23 mouse cellular contexts compared by ENCODE assay signal in genomic region chr19:9128499-9129194, GRCm38 (mm10). TPM values are rescaled to one million over a fixed set of nuclear protein-coding genes. Genes with fewer than 3 reads are reported as not detected.
DNase-seq lines count a peak whose midpoint lies in the region; ATAC-seq and TF ChIP-seq lines count a peak whose summit lies in the region.
"Had no signal": no experiment of that assay in that cellular context is flagged by ENCODE, and none has a peak within 500 bp of the region (broad histone marks: within the 10 kb centered on the region; RNA-seq: fewer than 3 reads in every experiment).

No protein-coding gene starts in this region.

- ATAC-seq in heart, postnatal 0 days (ENCODE audit: insufficient read depth, low read depth) = 0 out of 2 replicates have a peak, but pooled peaks have one; percentile 30
- ATAC-seq: forebrain, embryonic 15.5 days; inflammation-experienced regulatory T-cells, adult 6 months; midbrain, embryonic 16.5 days had no signal

- no peak overlapping the region for H3K9ac ChIP-seq in heart, postnatal 0 days (replicated peaks; ENCODE audit: low read depth, low read length)
- H3K9ac ChIP-seq: forebrain, embryonic 15.5 days; liver, embryonic 15.5 days; stomach, embryonic 15.5 days had no signal

- no peaks in the 10 kb centered on the region for H3K9me3 ChIP-seq in heart, postnatal 0 days (replicated peaks; ENCODE audit: control insufficient read depth, low read length)
- H3K9me3 ChIP-seq in heart, embryonic 10.5 days = no peaks in the 10 kb centered on the region
- H3K9me3 ChIP-seq: forebrain, embryonic 15.5 days; liver, embryonic 15.5 days; stomach, embryonic 15.5 days had no signal

- no peak for TF ChIP-seq CTCF in heart, postnatal 0 days (IDR thresholded peaks at IDR 0.05; ENCODE audit: low read depth)

- H3K4me3 ChIP-seq in heart, postnatal 0 days (ENCODE audit: low read depth, low read length) = no peak overlapping the region
- H3K4me3 ChIP-seq in heart, embryonic 10.5 days = no peak overlapping the region
- H3K4me3 ChIP-seq: forebrain, embryonic 15.5 days; liver, embryonic 15.5 days; stomach, embryonic 15.5 days had no signal

- TF ChIP-seq EP300 in heart, postnatal 0 days (IDR thresholded peaks at IDR 0.05; ENCODE audit: low read depth) = no peak

- WGBS in heart, postnatal 0 days = 66% methylated on average over 4 of the region's 4 CpGs
- 94% methylated on average over 4 of the region's 4 CpGs for WGBS in heart, embryonic 10.5 days

- no peak overlapping the region for H3K4me2 ChIP-seq in heart, postnatal 0 days (ENCODE audit: low read depth, low read length)
- H3K4me2 ChIP-seq: forebrain, embryonic 15.5 days; liver, embryonic 15.5 days; stomach, embryonic 15.5 days had no signal

- H3K27me3 ChIP-seq in heart, postnatal 0 days (ENCODE audit: control insufficient read depth, insufficient read depth, low read length) = no peaks in the 10 kb centered on the region
- no peaks in the 10 kb centered on the region for H3K27me3 ChIP-seq in heart, embryonic 10.5 days (ENCODE audit: insufficient read depth, poor library complexity, severe bottlenecking)
- H3K27me3 ChIP-seq: forebrain, embryonic 15.5 days; liver, embryonic 15.5 days; stomach, embryonic 15.5 days had no signal

- H3K36me3 ChIP-seq in heart, postnatal 0 days (replicated peaks; ENCODE audit: control insufficient read depth, insufficient read depth, low read length) = peaks cover 11% of the 10 kb centered on the region
- H3K36me3 ChIP-seq in heart, embryonic 10.5 days = peaks cover 15% of the 10 kb centered on the region
- H3K36me3 ChIP-seq: forebrain, embryonic 15.5 days; stomach, embryonic 15.5 days had no signal

- DNase-seq in cerebellum, adult 11-12 months = peak; percentile 58
- DNase-seq in cerebellum, adult 8-10 months = no peak
- no peak for DNase-seq in heart, postnatal 0 days (ENCODE audit: low spot score)
- DNase-seq in heart, embryonic 10.5 days (ENCODE audit: low spot score) = no peak
- DNase-seq in testis, postnatal 14 days (ENCODE audit: low spot score) = peak; percentile 4
- no peak for DNase-seq in testis, postnatal 10 days (ENCODE audit: low spot score)
- DNase-seq in spleen, adult 12 weeks (ENCODE audit: low spot score) = no peak
- DNase-seq in layer of hippocampus, adult 8-10 months (ENCODE audit: low spot score in 2 of 2) = no peak
- DNase-seq: kidney, adult 8-10 months; kidney, postnatal 4 days; thymus, postnatal 14 days had no signal

- peak overlapping the region; percentile 25; the same call in 1 of the 2 replicates for H3K27ac ChIP-seq in heart, postnatal 0 days (ENCODE audit: low read depth)
- H3K27ac ChIP-seq in heart, embryonic 10.5 days = no peak overlapping the region
- H3K27ac ChIP-seq: forebrain, embryonic 15.5 days; liver, embryonic 15.5 days; stomach, embryonic 15.5 days had no signal

- H3K4me1 ChIP-seq in heart, postnatal 0 days (ENCODE audit: control insufficient read depth, insufficient read depth) = peaks cover 6% of the 10 kb centered on the region; the same call in 1 of the 2 replicates
- 0 out of 2 replicates have a peak, but pooled peaks cover 3% of the 10 kb centered on the region for H3K4me1 ChIP-seq in heart, embryonic 10.5 days
- H3K4me1 ChIP-seq: stomach, embryonic 15.5 days had no signal

RNA-seq across cellular contexts. Expression of gene Asrgl1, which starts 6.8 kb away (rescaled TPM):
- 7.3 and 10.6 TPM in 2 replicates for total RNA-seq in heart, postnatal 0 days (2014; rRNA removed; ENCODE audit: low replicate concordance)
- polyA plus RNA-seq in heart, postnatal 0 days (2015; fragmentation: Nextera tagmentation; extraction: Ambion mirVana) = 22.2 and 22.7 TPM in 2 replicates
- polyA plus RNA-seq in heart, embryonic 10.5 days (2016; fragmentation: Nextera tagmentation; extraction: Ambion mirVana) = 11.7 and 14.4 TPM in 2 replicates
- total RNA-seq in layer of hippocampus, adult 8-10 months (2022) = 100 to 1,000 TPM; 143 to 155 (median 148) TPM

RNA-seq across cellular contexts. Expression of gene Scgb1a1, which starts 40.9 kb away (rescaled TPM):
- total RNA-seq in heart, postnatal 0 days (2014; rRNA removed; ENCODE audit: low replicate concordance) = 8.9 TPM in 1 of 2 replicates, not detected in the other
- polyA plus RNA-seq in heart, postnatal 0 days (2015; fragmentation: Nextera tagmentation; extraction: Ambion mirVana) = 1.3 and 98.2 TPM in 2 replicates
- polyA plus RNA-seq in heart, embryonic 10.5 days (2016; fragmentation: Nextera tagmentation; extraction: Ambion mirVana) = not detected in 2 replicates
- not detected for total RNA-seq in layer of hippocampus, adult 8-10 months (2022)
- total RNA-seq: layer of hippocampus, postnatal 25 days; left cerebral cortex, postnatal 14 days had no signal
- polyA plus RNA-seq: C2C12; forebrain, embryonic 15.5 days; heart, embryonic 14.5 days; hindbrain, embryonic 11.5 days; inflammation-experienced regulatory T-cells, adult 6 months; limb, embryonic 14.5 days; liver, embryonic 15.5 days; midbrain, embryonic 16.5 days; neural tube, embryonic 11.5 days; stomach, embryonic 15.5 days had no signal

Comparison
In these comparisons a context has a peak if more than half of its experiments do, and no peak if none do; other contexts are left out.
1. DNase-seq: peak in cerebellum, adult 11-12 months (single experiment) and testis, postnatal 14 days (single experiment); none in cerebellum, adult 8-10 months (single experiment), heart, postnatal 0 days (single experiment), heart, embryonic 10.5 days (single experiment), testis, postnatal 10 days (single experiment), spleen, adult 12 weeks (single experiment) and layer of hippocampus, adult 8-10 months (0 of 2).
2. RNA of gene Asrgl1, which starts 6.8 kb away (total RNA-seq): 143 to 155 TPM in layer of hippocampus, adult 8-10 months; 7.3 to 10.6 TPM in heart, postnatal 0 days; every median in the first group is over 10 times any median in the second.